Mouse (Mus musculus) heart, embryonic 11.5 days (tissue): ENCODE results near the gene Als2cl. TPM values are rescaled to one million over a fixed set of nuclear protein-coding genes. Genes with fewer than 3 reads are reported as not detected.

Experiments used
- ATAC-seq: fragments of 200-750 bp; cut with Nextera tagmentation; replicated peaks from 2 replicates; pipeline ENCODE4 v1.8.0; 2017; ENCODE audit warnings: moderate library complexity; ENCODE audit not compliant: insufficient number of reproducible peaks, low FRiP score, low TSS enrichment
- H3K27ac ChIP-seq: fragments of 300-500 bp; sonication (generic); 2 replicates; pipeline ENCODE4 v1.5.1; 2014; ENCODE audit warnings: mild to moderate bottlenecking, low read depth, low read length
- H3K27me3 ChIP-seq: fragments of 300-500 bp; sonication (generic); 2 replicates; pipeline ENCODE4 v1.6.1; 2014; ENCODE audit warnings: mild to moderate bottlenecking, low read length, mixed read lengths; ENCODE audit not compliant: control insufficient read depth, insufficient read depth
- H3K36me3 ChIP-seq: fragments of 300-500 bp; sonication (generic); 2 replicates; pipeline ENCODE4 v1.6.1; 2014; ENCODE audit warnings: mild to moderate bottlenecking, low read length, moderate library complexity, mixed read lengths; ENCODE audit not compliant: control insufficient read depth, insufficient read depth
- H3K4me1 ChIP-seq: fragments of 300-500 bp; sonication (generic); 2 replicates; pipeline ENCODE4 v1.6.1; 2014; ENCODE audit warnings: low read length; ENCODE audit not compliant: control insufficient read depth, insufficient read depth
- H3K4me2 ChIP-seq: fragments of 300-500 bp; sonication (generic); 2 replicates; pipeline ENCODE4 v1.6.1; 2014; ENCODE audit warnings: mild to moderate bottlenecking, moderate library complexity
- H3K4me3 ChIP-seq: fragments of 300-500 bp; sonication (generic); 2 replicates; pipeline ENCODE4 v1.5.1; 2014; ENCODE audit warnings: low read depth, low read length
- H3K9ac ChIP-seq: fragments of 300-500 bp; sonication (generic); 2 replicates; pipeline ENCODE4 v1.6.1; 2014; ENCODE audit warnings: mild to moderate bottlenecking, low read depth, low read length, moderate library complexity
- H3K9me3 ChIP-seq: fragments of 300-500 bp; sonication (generic); replicated peaks from 2 replicates; pipeline ENCODE4 v1.6.1; 2016; ENCODE audit warnings: low read length; ENCODE audit not compliant: control insufficient read depth
- WGBS: fragments of 180-500 bp; shearing (Covaris S2); extraction: QIAGEN DNeasy Blood & Tissue Kit; methylation state at CpG from one replicate; pipeline ENCODE4 v1.1.7; 2014; ENCODE audit not compliant: insufficient replicate concordance; 5-methylcytosine and 5-hydroxymethylcytosine counted together
- polyA plus RNA-seq: library from polyadenylated mRNA; unstranded; fragments of >200 nt; fragmentation: Nextera tagmentation; extraction: Ambion mirVana; gene quantifications from 2 replicates; pipeline ENCODE4 v1.2.1, GENCODE M21; 2014

Als2cl gene
- polyA plus RNA-seq, 1 experiment from 2014 or later = 0.64 TPM

- Histone ChIP-seq H3K9me3 (no peaks in the 10 kb centered on the region), H3K4me3 (no peak overlapping the region), H3K27me3 (peaks cover 13% of the 10 kb centered on the region), H3K27ac (no peak overlapping the region), H3K4me1 (peaks cover 19% of the 10 kb centered on the region), H3K4me2 (0 out of 2 replicates have a peak overlapping the region, but pooled peaks have one; percentile 15), H3K9ac (no peak overlapping the region), H3K36me3 (no peaks in the 10 kb centered on the region)
- WGBS = 16% methylated on average over 18 of the region's 18 CpGs
- no peak for ATAC-seq
These were observed 65.7 kb downstream of the Als2cl start for GRCm38 (mm10) chr9:110945343-110945742.

DNA sequence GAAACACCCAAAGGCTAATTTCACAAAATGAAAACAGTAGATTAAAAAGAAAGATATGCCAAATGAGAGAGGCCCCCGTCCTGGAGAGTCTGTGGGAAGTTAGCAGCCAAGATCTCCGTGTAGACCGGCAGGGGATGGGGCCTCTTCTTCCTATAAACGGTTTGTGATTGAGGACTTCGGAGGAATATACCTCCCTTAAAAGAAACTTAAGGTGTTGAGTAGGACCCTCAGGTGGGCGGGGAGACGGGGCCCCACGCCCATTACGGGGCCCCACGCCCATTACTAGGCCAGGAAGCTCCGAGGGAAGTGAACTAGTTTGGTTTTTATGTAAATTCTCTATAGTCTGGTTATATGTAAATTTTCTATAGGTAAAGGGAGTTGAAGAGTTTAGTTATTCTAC is 66.3 kb downstream of the Als2cl start, which contains the start of gene Tdgf1:
Tdgf1 (minus strand) TSS at position 233 of the 400 bp plus-strand sequence.
- Histone ChIP-seq H3K9me3 (no peaks in the 10 kb centered on the region), H3K4me3 (no peak within 1 kb of the TSS), H3K27ac (no peak within 1 kb of the TSS), H3K9ac (no peak within 1 kb of the TSS), H3K27me3 (peaks cover 13% of the 10 kb centered on the region), H3K36me3 (no peaks in the 10 kb centered on the region), H3K4me2 (peak within 1 kb of the TSS; percentile 38), H3K4me1 (peaks cover 19% of the 10 kb centered on the region)
- no peak for ATAC-seq
- 14% methylated on average over 11 of the region's 11 CpGs for WGBS

GRCm38 (mm10) chr9:110946548-110947044 is 66.9 kb downstream of the Als2cl start:
- peak overlapping the region; percentile 38 for H3K4me2 ChIP-seq
- no peaks in the 10 kb centered on the region for H3K36me3 ChIP-seq

GRCm38 (mm10) chr9:110947261-110947661 is 67.6 kb downstream of the Als2cl start:
- WGBS = 6% methylated on average over 6 of the region's 6 CpGs
- ATAC-seq = no peak
- Histone ChIP-seq H3K4me2 (peak overlapping the region; percentile 38), H3K36me3 (no peaks in the 10 kb centered on the region), H3K27ac (no peak overlapping the region), H3K4me1 (peaks cover 19% of the 10 kb centered on the region), H3K9ac (no peak overlapping the region), H3K9me3 (no peaks in the 10 kb centered on the region), H3K27me3 (peaks cover 13% of the 10 kb centered on the region), H3K4me3 (no peak overlapping the region)

More at GRCm38 (mm10) chr9:110946548-110947044, 66.9 kb downstream of the Als2cl start:
- no peak overlapping the region for H3K4me3 ChIP-seq
- no peaks in the 10 kb centered on the region for H3K9me3 ChIP-seq
- ATAC-seq = no peak
- 13% methylated on average over 20 of the region's 20 CpGs for WGBS
- peaks cover 19% of the 10 kb centered on the region for H3K4me1 ChIP-seq
- no peak overlapping the region for H3K27ac ChIP-seq
- H3K27me3 ChIP-seq = peaks cover 13% of the 10 kb centered on the region
- H3K9ac ChIP-seq = no peak overlapping the region

- Histone ChIP-seq H3K4me3 (no peak overlapping the region), H3K27ac (no peak overlapping the region), H3K9me3 (no peaks in the 10 kb centered on the region), H3K27me3 (peaks cover 13% of the 10 kb centered on the region), H3K4me1 (peaks cover 19% of the 10 kb centered on the region), H3K4me2 (no peak overlapping the region), H3K9ac (no peak overlapping the region), H3K36me3 (no peaks in the 10 kb centered on the region)
- 45% methylated on average over 6 of the region's 6 CpGs for WGBS
- ATAC-seq = no peak
These were observed 68.2 kb downstream of the Als2cl start for GRCm38 (mm10) chr9:110947900-110948299.

DNA sequence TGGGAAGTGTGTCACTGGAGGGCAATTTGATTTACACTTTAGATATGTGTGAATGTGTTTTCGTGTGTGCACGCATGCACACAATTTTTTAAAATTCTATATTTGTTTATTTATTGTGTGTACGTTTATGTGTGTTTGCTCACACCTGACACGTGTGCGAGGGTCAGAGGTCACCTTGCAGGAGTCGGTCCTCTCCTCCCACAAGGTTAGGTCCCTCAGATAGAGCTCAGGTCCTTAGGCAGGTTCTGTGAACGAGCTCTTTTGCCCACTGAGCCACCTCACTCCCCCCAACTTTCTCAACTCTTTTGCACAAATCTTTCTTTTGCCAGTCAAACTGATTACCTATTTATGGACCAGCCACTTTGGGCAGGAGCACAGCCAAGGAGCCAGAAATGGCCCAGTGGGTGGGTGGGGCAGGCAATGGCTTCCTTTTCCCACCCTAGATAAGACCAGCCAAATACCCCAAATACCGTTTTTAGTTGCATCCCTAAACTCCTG is 69.2 kb downstream of the Als2cl start:
- no peak overlapping the region for H3K27ac ChIP-seq
- H3K36me3 ChIP-seq = no peaks in the 10 kb centered on the region
- no peak overlapping the region for H3K4me3 ChIP-seq
- H3K27me3 ChIP-seq = peaks cover 13% of the 10 kb centered on the region
- H3K9ac ChIP-seq = no peak overlapping the region
- WGBS = 30% methylated on average over 8 of the region's 8 CpGs
- ATAC-seq = no peak
- peaks cover 19% of the 10 kb centered on the region for H3K4me1 ChIP-seq
- no peaks in the 10 kb centered on the region for H3K9me3 ChIP-seq
- H3K4me2 ChIP-seq = no peak overlapping the region

GRCm38 (mm10) chr9:110950109-110950508 is 70.4 kb downstream of the Als2cl start:
- H3K4me1 ChIP-seq = peaks cover 15% of the 10 kb centered on the region
- H3K9ac ChIP-seq = no peak overlapping the region
- no peaks in the 10 kb centered on the region for H3K9me3 ChIP-seq
- no peak overlapping the region for H3K4me3 ChIP-seq
- H3K27me3 ChIP-seq = peaks cover 15% of the 10 kb centered on the region
- H3K27ac ChIP-seq = no peak overlapping the region
- no peaks in the 10 kb centered on the region for H3K36me3 ChIP-seq
- 95% methylated on average over 3 of the region's 3 CpGs for WGBS
- no peak overlapping the region for H3K4me2 ChIP-seq
- ATAC-seq = no peak
